Mouse (Mus musculus): ENCODE data around the gene Nxt1.

GRCm38 (mm10) chr2:148684972-148685371 lies 12.6 kb downstream of the Nxt1 start:
- TF ChIP-seq CTCF (IDR thresholded peaks at IDR 0.05; ENCODE audit: borderline replicate concordance, insufficient read depth, low read depth, low read length) (no peak), POLR2A (IDR thresholded peaks at IDR 0.05; ENCODE audit: borderline replicate concordance, insufficient read depth, low read length) (no peak)
